Mouse (Mus musculus): ENCODE data around the gene Nid1. TPM values are rescaled to one million over a fixed set of nuclear protein-coding genes. Genes with fewer than 3 reads are reported as not detected.
A peak's percentile ranks its signal among the peaks of the same experiment; 100 is the strongest.
"Not testable (repeated sequence)": the region's sequence is repeated elsewhere in the genome, so short reads cannot be mapped to it uniquely, and the experiment has no call there.

Nid1 gene
- 100 to 1,000 TPM; 211 to 238 TPM for total RNA-seq (2021)
- long read RNA-seq, experiment 1, full-length matches to known transcripts: 66 of 112 reads
- long read RNA-seq, experiment 1, partial matches to known transcripts: 41 of 112 reads
- long read RNA-seq, experiment 1, other reads (novel, unspliced or antisense): 5 of 112 reads
- long read RNA-seq, experiment 2, full-length matches to known transcripts: 58 of 94 reads
- long read RNA-seq, experiment 2, partial matches to known transcripts: 24 of 94 reads
- long read RNA-seq, experiment 2, other reads (novel, unspliced or antisense): 12 of 94 reads

GRCm38 (mm10) chr13:13437460-13438015, at the start of gene Nid1:
TSS of gene Nid1 (plus strand) at chr13:13437551.
- not testable (repeated sequence) for DNase-seq

GRCm38 (mm10) chr13:13393228-13394095, 43.9 kb upstream of the Nid1 start, which contains the start of gene Gpr137b:
TSS of gene Gpr137b (minus strand) at chr13:13394014.
- DNase-seq: peak; percentile 29

DNA sequence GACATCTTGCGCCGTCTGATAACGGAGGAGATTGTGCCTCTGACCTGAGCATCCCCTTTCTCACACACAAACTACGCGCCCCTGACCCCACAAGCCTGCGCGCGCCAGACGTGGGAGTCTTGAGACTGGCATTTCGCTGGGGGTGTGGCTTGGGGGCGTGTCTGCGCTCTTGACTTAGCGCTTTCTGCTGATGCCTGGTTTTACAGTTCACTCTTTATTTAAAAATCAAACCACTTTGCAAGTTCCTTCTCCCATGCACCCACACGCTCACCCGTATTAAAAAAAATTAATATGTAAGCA, 43.3 kb upstream of the Nid1 start:
- DNase-seq: not testable (repeated sequence)

DNA sequence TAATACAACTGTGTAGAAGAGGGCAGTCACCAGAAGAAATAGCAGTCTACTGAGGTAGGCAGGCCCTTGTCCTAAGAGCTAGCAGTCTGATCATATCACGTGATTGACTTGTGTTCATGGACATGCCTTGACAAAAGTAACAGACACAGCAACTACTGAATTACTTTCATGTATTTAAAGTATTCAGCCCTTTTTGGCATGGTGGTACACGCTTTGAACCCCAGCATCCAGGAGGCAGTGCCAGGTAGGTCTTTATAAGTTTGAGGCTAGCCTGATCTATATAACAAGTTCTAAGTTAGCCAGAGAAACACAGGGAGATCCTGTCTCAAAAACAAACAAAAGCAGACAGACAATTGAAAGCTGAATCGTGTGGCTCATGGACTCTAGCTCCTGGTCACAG, 36.5 kb upstream of the Nid1 start:
- not testable (repeated sequence) for DNase-seq

DNA sequence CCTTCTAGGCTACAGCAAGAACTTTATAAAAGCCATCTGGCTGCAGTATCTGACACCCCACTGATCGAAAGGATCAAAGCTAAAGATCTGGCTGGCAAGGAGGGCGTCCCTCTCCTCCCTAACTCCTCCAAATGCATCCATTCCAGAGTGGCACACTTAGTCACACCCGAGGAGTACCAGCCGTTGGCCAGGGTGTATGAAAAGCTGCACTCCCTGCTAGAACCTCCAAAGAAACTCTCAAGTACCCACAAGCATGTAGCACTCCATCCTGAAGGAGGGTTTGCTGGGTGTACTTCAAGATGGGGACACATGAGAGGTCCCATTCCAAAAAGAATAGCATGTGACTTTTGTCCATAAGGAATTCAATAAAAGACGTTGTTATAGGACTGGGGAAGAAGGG, 34.5 kb upstream of the Nid1 start:
- DNase-seq: not testable (repeated sequence)

DNA sequence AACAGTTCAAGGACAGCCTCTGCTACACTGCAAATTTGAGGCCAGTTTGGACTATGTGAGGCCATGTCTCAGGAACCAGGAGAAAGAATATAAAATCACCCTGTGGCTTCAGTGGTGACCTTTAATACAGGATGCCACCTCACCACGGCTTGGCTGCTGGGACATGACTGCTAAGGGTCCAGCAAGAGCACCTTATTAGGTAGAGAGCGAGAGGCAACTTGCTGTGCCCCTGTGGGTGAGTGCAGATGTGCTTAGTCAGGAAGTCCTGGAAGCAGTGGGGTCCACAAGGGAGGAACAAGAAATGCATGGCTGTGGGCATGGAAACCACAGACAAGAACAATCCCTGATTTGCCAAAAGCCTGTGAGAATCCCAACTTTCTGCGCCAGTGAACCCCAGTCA, 34.0 kb upstream of the Nid1 start:
- not testable (repeated sequence) for DNase-seq

DNA sequence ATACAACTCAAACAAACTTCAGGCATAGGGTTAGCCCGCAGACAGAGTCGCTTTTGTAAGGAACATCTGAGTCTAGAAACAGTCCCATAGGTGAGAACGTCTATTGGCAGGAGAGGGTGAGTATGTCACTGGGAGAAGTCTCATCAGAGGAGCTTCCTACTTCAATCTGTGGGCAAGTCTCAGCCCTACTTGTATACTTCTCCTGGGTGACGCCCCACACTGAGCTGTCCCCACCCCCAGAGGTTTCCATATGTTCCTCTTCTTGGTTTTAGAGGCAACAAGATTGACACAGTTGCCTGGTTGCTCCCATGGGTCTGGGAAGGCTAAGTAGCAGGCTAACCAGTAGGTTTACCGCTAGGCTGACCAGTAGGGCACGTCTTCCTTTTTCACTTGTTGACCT, 33.5 kb upstream of the Nid1 start:
- not testable (repeated sequence) for DNase-seq

- not testable (repeated sequence) for DNase-seq
Measured at GRCm38 (mm10) chr13:13404517-13405155, 32.7 kb upstream of the Nid1 start.

DNA sequence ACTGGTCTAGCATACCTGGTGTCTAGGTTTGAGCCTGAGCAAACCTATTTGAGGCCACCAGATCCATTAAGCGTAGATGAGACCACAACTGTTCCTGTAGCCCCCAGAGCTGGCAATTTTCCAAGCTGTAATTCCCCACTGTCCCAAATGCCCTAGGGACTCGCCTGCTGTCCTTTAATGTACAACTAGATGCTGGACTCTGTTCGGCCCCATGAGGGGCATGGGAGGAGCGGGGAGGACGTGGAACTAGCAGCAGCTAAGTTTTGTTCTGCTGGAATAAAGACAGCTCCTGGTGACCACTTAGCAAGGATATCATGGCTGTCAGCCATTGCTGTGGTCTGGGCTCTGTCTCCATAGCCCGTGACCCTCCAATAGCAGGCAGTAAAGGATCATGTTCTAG, 31.8 kb upstream of the Nid1 start:
- not testable (repeated sequence) for DNase-seq

DNA sequence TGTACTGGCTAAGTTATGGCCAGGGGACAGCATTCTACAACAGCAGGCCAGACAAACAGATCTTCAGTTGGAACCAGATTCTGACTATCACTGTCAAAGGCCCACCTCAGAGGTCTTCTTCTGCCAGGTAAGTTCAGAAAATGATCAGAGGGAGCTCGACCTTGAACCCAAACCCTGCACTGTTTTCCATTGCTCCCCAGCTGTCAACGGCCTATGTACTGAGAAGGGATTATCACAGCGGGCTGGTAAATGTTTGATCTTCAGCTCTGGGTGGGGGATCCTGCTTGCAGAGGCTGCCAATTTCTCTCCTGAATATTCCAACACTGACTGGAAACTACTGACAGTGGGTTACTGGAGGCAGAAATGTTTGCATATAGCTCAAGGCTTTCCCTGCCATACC, 23.1 kb upstream of the Nid1 start:
- no peak for DNase-seq

- peak; percentile 39 for DNase-seq
Measured at GRCm38 (mm10) chr13:13415120-13416006, 22.0 kb upstream of the Nid1 start.

DNA sequence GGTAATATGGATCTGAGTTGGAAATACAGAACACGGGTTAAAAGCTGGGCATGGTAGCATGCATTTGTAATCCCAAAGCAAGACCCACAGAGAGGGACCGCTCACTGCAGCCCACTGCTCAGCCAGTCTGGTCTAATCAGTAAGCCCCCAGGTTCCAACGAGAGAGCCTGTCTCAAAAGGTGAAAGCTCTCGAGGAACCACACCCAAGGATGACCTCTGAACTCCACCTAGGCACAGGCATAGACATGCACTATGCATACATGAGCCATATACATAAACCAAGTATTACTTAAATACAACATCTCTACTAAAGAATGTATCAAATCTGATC, 21.4 kb upstream of the Nid1 start:
- DNase-seq: not testable (repeated sequence)

DNA sequence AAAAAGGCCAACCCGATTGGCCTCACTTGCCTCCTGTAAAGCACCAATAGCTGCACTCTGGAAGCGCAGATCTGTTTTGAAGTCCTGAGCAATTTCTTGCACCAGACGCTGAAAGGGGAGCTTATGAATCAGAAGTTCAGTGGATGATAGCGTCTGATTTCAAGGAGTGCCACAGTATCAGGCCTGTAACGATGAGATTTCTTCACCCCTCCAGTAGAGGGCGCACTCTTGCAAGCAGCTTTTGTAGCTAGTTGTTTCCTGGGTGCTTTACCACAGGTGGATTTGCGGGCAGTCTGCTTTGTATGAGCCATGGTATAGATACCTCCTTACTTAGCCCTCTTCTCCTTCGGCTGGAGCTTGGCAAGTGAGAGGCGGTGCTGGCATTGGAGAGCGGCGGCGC, 18.5 kb upstream of the Nid1 start:
- DNase-seq: not testable (repeated sequence)

DNA sequence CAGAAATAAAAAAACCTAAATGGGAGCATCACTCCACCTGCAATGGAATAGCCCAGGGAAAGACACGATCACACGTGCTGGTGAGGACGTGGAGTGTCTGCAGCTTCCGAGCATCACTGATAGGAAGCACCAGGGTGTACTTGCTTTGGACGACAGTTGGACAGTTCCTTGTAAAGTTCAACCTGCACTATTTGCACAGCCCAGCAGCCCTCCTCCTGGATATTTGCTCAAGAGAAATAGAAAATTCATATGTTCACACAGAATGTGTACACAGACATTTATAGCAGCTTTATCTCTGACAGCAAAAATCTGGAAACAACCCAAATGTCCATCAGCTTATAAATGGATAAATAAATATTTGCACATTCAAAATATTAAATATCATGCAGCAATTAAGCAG, 14.1 kb upstream of the Nid1 start:
- DNase-seq: not testable (repeated sequence)

- DNase-seq: not testable (repeated sequence)
Measured at GRCm38 (mm10) chr13:13436161-13436560, 1.2 kb upstream of the Nid1 start.

GRCm38 (mm10) chr13:13438112-13438953, 982 bp downstream of the Nid1 start:
- not testable (repeated sequence) for DNase-seq

DNA sequence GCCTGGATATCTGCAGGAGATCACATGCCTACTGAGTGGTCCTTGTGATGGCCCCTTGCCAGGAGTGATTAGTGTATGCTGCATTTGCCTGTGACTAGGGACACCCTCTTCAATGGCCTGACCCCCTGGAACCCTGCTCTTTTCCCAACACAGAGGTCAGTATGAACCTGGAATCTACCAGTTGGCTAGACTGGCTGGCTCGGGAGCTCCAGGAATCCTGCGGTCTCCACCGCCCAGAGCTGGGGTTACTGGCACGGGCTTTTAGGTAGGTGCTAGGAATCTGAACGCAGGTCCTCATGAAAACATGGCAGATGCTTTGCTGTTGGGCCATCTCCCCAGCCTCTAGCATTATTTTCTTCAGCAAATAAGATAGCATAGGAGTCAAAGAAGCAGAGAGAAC, 8.2 kb downstream of the Nid1 start:
- not testable (repeated sequence) for DNase-seq

DNA sequence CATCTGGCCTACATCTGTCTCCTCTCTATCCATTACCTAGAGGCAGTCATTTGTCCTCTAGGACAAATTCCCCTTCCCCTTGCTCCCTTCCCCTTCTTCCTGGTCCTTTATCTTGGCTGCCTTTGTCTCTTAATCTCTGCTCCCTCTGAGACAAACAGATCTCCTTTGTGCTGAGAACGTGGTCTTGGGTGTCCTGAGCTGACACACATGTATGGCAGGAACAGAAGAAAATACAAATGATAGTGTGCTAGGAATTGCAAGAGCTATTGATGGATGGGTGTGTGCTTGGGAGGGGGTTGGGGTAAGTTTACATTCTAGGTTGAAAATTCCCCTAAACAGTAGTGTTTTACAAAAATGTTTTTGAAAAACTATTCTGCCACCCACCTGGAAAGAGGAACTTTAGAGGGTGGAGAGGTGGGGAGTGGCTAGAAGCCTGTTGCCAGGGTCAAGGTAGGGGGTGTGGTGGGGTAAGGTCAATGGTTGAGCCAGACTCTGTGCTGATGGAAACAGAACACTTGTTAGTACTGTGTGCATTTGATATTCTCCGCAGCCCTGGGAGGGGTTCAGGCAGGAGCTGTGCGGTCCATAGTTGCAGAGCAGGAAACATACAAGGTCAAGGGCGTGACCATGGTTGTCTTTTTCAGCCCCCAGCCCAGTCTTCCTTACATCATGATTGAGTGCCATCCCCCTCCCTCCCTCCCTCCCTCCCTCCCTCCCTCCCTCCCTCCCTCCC, 9.5 kb downstream of the Nid1 start:
- DNase-seq: not testable (repeated sequence)

GRCm38 (mm10) chr13:13449981-13450380, 12.6 kb downstream of the Nid1 start:
- DNase-seq: not testable (repeated sequence)

GRCm38 (mm10) chr13:13450931-13451330, 13.6 kb downstream of the Nid1 start:
- DNase-seq: not testable (repeated sequence)

All from gastrocnemius, postnatal 10 days (tissue).